Mouse (Mus musculus) large intestine, adult 2 months (tissue): Measurements from ENCODE around the gene Gm4969. TPM values are rescaled to one million over a fixed set of nuclear protein-coding genes. Genes with fewer than 3 reads are reported as not detected.
"Not testable (repeated sequence)": the region's sequence is repeated elsewhere in the genome, so short reads cannot be mapped to it uniquely, and the experiment has no call there.

Experiments used
- DNase-seq: peaks from one replicate; pipeline ENCODE4 v3.0.0-alpha.2; 2012; ENCODE audit warnings: low read depth, low spot score
- WGBS: fragments of 180-500 bp; shearing (Covaris S2); methylation state at CpG from one replicate; pipeline ENCODE4 v1.1.7; 2018; 5-methylcytosine and 5-hydroxymethylcytosine counted together
- polyA plus RNA-seq: library from polyadenylated mRNA; depleted of rRNA; stranded (reverse); fragments of >200 nt; gene quantifications from 2 replicates; pipeline ENCODE4 v1.2.3, GENCODE M21; 2012

Gene Gm4969
- polyA plus RNA-seq, 1 experiment: not detected

DNA sequence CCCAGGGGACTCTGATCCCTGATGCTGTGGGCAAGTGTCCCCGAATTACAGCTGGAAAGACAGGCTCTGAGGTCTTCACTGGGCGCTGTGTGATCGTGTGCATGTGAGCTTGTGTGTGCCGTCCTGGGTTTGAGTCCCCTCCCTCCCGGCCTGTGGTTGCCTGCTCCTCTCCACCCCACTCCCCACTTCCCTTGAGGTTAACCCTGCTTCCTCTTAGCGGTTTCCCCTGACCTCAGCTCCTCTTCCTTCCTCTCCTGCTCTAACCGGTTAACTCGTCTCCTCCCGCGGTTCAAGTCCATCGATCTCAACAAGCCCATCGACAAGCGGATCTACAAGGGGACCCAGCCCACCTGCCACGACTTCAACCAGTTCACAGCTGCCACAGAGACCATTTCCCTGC, 40.4 kb downstream of the Gm4969 start:
- WGBS: 81% methylated on average over 14 of the region's 14 CpGs
- no peak for DNase-seq

DNA sequence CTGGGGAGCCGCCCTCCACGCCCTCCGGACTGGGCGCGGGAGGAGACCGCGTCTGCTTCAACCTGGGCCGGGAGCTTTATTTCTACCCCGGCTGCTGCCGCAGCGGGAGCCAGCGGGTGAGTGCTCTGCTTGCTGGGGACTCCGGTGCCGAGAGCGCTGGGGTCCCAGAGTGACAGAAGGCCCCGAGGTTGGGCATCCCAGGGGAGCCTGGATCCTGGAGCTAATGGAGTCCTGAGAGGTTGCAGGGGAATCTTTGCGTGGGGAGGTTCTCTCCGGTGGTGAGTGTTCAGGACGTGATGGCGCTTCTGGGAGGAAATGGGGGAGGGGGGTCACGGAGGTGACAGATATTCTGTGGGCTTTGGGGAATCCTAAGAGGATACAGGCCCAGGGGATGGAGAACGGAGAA, 41.6 kb downstream of the Gm4969 start:
- DNase-seq: no peak
- 5% methylated on average over 22 of the region's 22 CpGs for WGBS

DNA sequence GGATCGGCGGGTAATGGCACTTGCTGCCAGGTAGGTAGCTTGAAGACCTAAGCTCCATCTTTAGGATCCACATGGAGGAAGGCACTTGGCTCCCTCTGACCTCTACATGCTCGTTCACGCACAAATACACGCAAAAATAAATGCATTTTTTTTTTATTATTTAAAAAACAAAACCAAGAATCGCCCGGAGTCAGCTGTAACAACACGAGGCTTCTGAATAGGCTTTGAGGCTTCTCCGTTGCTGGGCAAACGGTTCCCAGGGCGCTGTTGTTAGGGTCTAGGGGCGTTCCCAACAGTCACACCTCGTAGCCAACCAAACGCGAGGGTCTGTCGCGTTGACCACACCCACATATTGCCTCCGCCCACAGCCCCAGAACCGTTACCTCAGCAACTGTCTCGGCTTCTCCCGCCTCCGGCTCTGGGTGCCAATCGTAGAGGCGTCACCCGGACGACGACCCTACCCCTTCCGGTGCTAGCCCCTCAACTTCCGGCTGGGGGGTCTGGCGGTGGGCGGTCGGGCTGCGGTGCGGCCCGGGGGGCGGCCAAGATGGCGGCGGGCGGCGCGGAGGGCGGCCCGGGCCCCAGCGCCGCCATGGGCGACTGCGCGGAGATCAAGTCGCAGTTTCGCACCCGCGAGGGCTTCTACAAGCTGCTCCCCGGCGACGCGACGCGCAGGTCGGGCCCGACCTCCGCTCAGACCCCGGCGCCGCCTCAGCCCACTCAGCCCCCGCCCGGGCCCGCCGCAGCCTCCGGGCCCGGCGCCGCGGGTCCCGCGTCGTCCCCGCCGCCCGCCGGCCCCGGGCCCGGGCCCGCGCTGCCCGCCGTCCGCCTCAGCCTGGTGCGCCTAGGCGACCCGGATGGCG, 42.2 kb downstream of the Gm4969 start, which contains the start of gene Dmwd:
Gene Dmwd (plus strand): TSS at position 505 of the 863 bp plus-strand sequence.
- WGBS: 1% methylated on average over 91 of the region's 91 CpGs
- no peak for DNase-seq

GRCm38 (mm10) chr7:19075231-19075630, 42.9 kb downstream of the Gm4969 start:
- DNase-seq: no peak
- 44% methylated on average over 5 of the region's 5 CpGs for WGBS

- WGBS: 92% methylated on average over 6 of the region's 6 CpGs
- DNase-seq: no peak
Observed at GRCm38 (mm10) chr7:19074494-19074893, 43.7 kb downstream of the Gm4969 start.

GRCm38 (mm10) chr7:19073504-19073903, 44.7 kb downstream of the Gm4969 start:
- WGBS: 78% methylated on average over 9 of the region's 9 CpGs
- no peak for DNase-seq

GRCm38 (mm10) chr7:19071024-19071423, 47.1 kb downstream of the Gm4969 start:
- WGBS: 23% methylated on average over 3 of the region's 3 CpGs
- not testable (repeated sequence) for DNase-seq

- DNase-seq: no peak
- WGBS: 54% methylated on average over 3 of the region's 3 CpGs
Observed at GRCm38 (mm10) chr7:19069500-19069899, 48.7 kb downstream of the Gm4969 start.

DNA sequence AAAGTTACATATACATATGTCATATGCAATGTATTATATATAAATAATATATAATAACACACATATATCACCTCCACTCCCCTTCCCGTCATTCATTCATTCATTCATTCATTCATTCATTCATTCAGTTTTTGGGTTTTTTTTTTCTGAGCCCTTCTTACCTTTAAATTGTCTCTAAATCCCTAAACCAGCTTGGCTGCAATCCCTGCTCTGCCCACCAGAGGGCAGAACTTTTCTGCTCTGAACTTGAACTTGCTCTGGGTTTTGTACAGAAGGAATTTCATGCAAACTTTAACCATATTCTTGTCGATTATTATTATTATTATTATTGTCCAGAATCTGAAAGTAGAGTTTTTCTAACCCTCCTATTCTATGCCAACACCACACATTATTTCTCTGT, 49.5 kb downstream of the Gm4969 start:
- WGBS: 0% methylated on average over 2 of the region's 2 CpGs
- no peak for DNase-seq

DNA sequence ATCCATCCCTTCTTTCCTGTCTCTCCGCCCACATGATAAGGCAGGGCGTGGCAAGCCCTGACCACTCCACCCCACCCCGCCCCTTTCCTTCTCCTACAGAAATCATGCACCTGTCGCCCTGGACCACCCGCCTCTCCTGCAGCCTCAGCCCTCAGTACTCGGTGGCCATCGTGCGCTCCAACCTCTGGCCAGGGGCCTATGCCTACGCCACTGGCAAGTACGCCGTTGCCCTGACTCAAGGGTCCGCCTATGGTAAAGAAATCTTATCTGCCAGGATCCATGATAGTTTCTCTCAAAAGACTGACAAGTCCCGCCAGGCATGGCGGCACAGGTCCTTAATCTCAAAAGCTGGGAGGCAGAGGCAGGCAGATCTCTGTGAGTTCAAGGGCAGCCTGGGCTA, 50.2 kb downstream of the Gm4969 start:
- 53% methylated on average over 14 of the region's 14 CpGs for WGBS
- no peak for DNase-seq

DNA sequence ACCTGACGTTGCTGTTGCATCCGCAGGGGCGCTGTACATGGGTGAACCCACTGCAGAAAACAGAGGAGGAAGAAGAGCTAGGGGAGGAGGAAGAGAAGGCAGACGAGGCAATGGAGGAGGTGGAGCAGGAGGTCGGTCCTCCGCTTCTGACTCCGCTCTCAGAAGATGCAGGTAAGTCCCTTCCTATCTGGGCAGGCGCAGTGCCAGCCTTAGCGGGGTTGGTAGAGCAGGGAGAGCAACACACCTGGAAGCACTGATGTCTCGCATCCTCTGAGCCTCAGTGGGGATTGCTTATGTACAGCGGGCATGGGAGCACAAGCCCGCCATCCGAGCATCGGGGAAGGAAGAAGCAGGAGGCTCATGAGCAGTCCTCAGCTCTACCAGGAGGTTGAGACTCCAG, 51.1 kb downstream of the Gm4969 start:
- 32% methylated on average over 14 of the region's 14 CpGs for WGBS
- no peak for DNase-seq

- no peak for DNase-seq
- WGBS: 51% methylated on average over 13 of the region's 13 CpGs
Observed at GRCm38 (mm10) chr7:19065896-19066295, 52.3 kb downstream of the Gm4969 start.

DNA sequence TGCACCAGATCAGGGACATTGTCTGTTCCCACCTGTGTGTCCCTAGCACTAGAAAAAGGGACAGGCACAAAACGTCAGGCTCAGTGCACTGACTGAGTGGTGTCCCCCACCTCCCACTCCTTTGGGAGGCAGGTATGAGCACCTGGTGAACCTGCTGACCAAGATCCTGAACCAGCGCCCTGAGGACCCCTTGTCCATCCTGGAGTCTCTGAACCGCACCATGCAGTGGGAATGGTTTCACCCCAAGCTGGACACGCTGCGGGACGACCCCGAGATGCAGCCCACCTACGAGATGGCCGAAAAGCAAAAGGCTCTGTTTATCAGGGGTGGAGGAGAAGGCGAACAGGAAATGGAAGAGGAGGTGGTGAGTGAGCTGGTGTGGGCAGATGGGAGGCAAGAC, 60.8 kb downstream of the Gm4969 start:
- WGBS: 87% methylated on average over 10 of the region's 10 CpGs
- no peak for DNase-seq

DNA sequence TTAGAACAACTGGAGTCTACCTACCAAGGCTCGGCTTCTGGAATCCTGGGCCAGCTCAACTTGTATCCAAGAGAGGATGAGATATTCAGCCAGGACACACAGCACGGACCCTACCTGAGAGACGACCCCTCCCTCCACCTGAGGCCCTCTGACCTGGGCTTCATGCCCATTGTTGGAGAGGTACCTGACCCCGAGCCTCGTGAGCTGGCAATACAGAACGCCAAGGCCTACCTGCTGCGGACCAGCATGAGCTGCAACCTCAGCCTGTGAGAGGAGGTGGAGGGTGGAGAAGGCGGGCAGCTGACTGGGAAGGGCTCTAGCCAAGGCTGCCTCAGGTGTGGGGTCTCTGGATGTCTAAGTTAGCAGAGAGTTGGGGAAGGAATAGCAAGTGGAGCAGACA, 63.1 kb downstream of the Gm4969 start:
- DNase-seq: no peak
- 90% methylated on average over 8 of the region's 8 CpGs for WGBS

DNA sequence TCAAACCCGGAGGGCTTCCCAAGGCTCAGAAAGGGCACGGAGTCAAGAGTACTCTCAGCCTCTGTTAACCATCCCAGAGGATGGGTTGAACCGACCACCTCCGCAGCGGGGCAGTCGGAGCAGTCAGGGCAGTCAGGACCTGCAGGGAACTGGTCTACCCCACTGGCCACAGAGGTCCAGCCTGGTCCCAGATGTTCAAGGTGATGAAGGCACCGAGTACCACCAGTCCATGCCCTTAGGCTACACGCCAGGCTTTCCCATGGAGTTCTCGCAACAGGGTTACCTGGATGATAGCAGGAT, 63.4 kb downstream of the Gm4969 start:
- no peak for DNase-seq
- WGBS: 86% methylated on average over 9 of the region's 9 CpGs

DNA sequence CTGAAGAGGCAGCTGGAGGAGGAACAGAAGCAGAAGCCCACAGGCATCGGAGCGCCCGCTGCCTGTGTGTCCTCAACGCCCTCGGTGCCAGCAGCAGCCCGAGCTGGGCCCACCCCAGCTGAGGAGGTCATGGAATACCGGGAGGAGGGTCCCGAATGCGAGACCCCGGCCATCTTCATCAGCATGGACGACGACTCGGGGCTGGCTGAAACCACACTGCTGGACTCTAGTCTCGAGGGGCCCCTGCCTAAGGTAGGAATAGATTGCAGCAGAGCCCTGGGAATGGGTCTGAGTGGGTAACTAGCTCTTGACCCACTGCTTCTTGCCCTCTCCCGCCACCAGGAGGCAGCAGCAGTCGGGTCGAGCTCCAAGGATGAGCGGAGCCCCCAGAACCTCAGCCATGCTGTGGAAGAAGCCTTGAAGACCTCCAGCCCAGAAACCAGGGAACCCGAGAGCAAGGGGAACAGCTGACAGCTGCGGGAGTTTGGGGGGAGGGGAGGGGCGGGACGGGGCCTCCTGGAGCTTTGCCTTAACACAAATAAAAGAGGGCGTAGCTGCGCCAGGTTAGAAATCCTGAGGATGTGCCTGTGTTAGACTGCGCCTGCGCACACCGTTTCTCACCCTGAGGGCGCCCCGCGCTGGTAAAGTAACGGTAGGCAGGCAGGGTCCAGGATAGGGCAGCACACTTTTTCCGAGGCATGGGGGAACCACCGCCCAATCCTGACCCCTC, 64.0 kb downstream of the Gm4969 start, which contains the start of gene Rsph6a:
Gene Rsph6a (plus strand): TSS at position 644 of the 730 bp plus-strand sequence.
- no peak for DNase-seq
- 44% methylated on average over 33 of the region's 33 CpGs for WGBS

DNA sequence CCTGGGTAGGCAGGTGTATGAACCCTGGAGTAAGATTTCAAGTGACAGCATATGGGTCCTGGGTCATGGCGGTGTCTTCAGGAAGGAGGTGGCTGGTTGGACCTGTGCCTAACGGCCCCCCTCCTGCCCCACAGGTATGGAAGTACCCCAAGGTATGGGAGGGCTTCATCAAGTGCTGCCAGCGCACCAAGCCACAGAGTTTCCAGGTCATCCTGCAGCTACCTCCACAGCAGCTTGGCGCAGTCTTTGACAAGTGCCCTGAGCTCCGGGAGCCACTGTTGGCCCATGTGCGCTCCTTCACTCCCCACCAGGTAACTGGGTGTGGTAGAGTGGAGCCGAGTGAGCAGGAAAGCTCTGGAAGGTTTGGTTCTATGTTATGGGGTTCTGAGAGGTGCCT, 65.0 kb downstream of the Gm4969 start:
- 86% methylated on average over 7 of the region's 7 CpGs for WGBS
- DNase-seq: no peak

DNA sequence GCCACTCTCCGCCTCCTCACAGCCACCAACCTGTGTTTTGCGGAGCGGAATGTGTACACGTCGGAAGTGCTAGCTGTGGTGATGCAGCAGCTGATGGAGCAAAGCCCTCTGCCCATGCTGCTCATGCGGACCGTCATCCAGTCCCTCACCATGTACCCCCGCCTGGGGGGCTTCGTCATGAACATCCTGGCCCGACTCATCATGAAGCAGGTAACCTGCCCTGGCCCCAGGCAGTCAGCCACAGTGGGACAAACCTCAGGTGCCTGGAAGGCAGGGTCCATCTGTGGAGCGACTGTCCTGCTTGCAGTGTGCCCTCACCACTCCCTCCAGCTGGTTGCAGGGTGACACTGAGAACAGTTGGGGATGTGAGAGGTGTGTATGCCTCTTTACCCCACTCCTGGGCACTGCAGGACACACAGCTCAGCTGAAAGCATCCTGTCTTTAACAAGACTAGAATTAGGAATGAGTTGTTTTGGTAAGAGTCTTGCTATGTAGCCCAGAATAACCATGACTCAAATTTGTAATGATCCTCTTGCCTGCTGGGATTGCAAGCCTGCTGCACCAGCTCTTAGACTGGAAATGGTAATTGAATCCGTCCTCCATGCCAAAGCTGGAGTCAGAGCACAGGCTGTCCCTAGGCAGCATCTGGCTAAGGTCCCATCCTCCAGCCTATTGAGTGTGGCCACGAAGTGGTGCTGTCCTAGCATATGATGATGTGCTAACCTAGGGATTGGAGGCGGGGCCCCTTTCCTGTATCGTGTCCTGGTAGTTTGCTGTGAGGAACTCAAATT, 65.6 kb downstream of the Gm4969 start:
- WGBS: 89% methylated on average over 15 of the region's 15 CpGs
- no peak for DNase-seq

DNA sequence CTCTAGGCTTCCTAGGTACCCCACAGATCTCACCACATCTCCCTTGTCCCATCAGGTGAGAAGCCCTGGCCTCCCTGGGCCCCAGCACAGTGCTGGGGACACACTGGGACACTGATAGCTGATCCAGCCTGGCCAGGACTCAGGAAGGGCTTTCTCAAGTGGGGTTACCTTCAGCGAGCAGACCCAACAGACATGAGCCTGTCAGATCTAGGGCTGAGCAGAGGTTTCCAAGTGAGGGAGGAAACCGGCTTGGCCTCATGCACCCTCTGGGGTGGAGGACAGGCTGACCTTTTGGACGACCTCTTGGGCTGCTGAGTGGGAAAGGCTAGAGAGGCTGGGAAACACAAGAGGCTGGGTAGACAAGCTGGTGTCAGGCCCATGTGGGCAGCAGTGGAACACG, 67.0 kb downstream of the Gm4969 start:
- no peak for DNase-seq
- 67% methylated on average over 4 of the region's 4 CpGs for WGBS

GRCm38 (mm10) chr7:19050172-19050571, 68.0 kb downstream of the Gm4969 start:
- 82% methylated on average over 8 of the region's 8 CpGs for WGBS
- DNase-seq: no peak
